Mouse (Mus musculus): ENCODE results near the gene Dnaja3.

DNA sequence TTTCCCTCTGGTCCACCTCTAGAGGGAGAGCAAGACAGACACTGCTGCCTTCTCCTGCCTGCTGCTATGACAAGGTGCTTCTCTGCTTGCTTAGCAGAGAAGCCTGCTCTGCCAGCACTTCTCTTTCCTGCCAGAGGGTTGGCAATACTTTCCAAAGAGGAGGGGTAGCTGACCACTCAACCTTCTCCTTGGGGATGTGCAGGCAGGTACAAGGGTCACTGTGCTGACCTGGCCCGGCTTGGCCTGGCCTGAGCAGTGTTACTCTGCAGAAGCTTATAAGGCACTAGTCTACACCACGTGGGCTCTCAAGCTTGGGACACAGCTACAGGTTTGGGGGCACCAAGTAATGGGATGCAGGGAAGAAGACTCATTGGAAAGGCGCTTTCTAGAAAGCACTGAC lies 25.1 kb upstream of the Dnaja3 start:
- TF ChIP-seq CTCF (IDR thresholded peaks at IDR 0.05; ENCODE audit: low read depth), result no peak
- TF ChIP-seq EP300 (IDR thresholded peaks at IDR 0.05; ENCODE audit: low read depth), result no peak
